Mouse (Mus musculus) layer of hippocampus, postnatal 14 days (tissue): ENCODE measurements around the gene Olfr434. TPM values are rescaled to one million over a fixed set of nuclear protein-coding genes. Genes with fewer than 3 reads are reported as not detected.

Experiments
- total RNA-seq, 2 experiments: library from RNA; stranded (reverse); gene quantifications; 2 replicates each; pipeline ENCODE4 v1.2.3; 2021

The Olfr434 gene
- total RNA-seq, 2 experiments from 2014 or later = not detected

Other genes with a start within 250 kb of the Olfr434 start
- not detected for gene Olfr441, start 106.7 kb upstream of the Olfr434 start, total RNA-seq
- gene Olfr237-ps1, start 66.5 kb upstream of the Olfr434 start, total RNA-seq = not detected
- gene Olfr437, start 49.7 kb upstream of the Olfr434 start, total RNA-seq = not detected
- not detected for gene Olfr13, start 40.9 kb upstream of the Olfr434 start, total RNA-seq
- not detected for gene Olfr435, start 15.9 kb upstream of the Olfr434 start, total RNA-seq
- gene Olfr47, start 18.5 kb downstream of the Olfr434 start, total RNA-seq = not detected
- gene Arhgef5, start 52.6 kb downstream of the Olfr434 start, total RNA-seq = 1 to 10 TPM; 2.5 to 4.9 TPM
- gene Nobox, start 96.5 kb downstream of the Olfr434 start, total RNA-seq = not detected